Mouse (Mus musculus) small intestine, adult 2 months (tissue): Measurements from ENCODE around the gene Kmo. TPM values are rescaled to one million over a fixed set of nuclear protein-coding genes. Genes with fewer than 3 reads are reported as not detected.

ENCODE experiments used
- H3K27ac ChIP-seq: fragments of 200-500 bp; 2 replicates; pipeline ENCODE4 v1.5.1; 2012; ENCODE audit warnings: low read depth, low read length, control low read depth, inconsistent platforms; ENCODE audit not compliant: insufficient read depth
- H3K27me3 ChIP-seq: fragments of 200-500 bp; 2 replicates; pipeline ENCODE4 v1.6.1; 2012; ENCODE audit warnings: mild to moderate bottlenecking, moderate library complexity, low read length, inconsistent platforms; ENCODE audit not compliant: control insufficient read depth, insufficient read depth
- H3K36me3 ChIP-seq: fragments of 200-500 bp; 2 replicates; pipeline ENCODE4 v1.6.1; 2012; ENCODE audit warnings: mild to moderate bottlenecking, low read length, control low read depth, inconsistent platforms; ENCODE audit not compliant: control insufficient read depth, insufficient read depth
- H3K4me1 ChIP-seq: fragments of 200-500 bp; 2 replicates; pipeline ENCODE4 v1.6.1; 2012; ENCODE audit warnings: low read length, inconsistent platforms, mixed read lengths; ENCODE audit not compliant: control insufficient read depth, insufficient read depth, insufficient read length
- H3K4me3 ChIP-seq: fragments of 200-500 bp; 2 replicates; pipeline ENCODE4 v1.5.1; 2012; ENCODE audit warnings: low read depth, mild to moderate bottlenecking, control low read depth, inconsistent platforms, low read length, moderate library complexity
- CTCF ChIP-seq: fragments of 200-500 bp; IDR thresholded peaks from 2 replicates; pipeline ENCODE4 v1.5.1; 2012; ENCODE audit warnings: low read depth, mild to moderate bottlenecking, control low read depth, inconsistent platforms, low read length, moderate library complexity, mixed read lengths; ENCODE audit not compliant: insufficient replicate concordance, insufficient read length; ENCODE audit errors: extremely low read depth
- POLR2A ChIP-seq: fragments of 200-500 bp; IDR thresholded peaks from 2 replicates; pipeline ENCODE4 v1.6.1; 2012; ENCODE audit warnings: low read depth, mild to moderate bottlenecking, control low read depth, inconsistent platforms, low read length, moderate library complexity
- WGBS: fragments of 180-500 bp; shearing (Covaris S2); methylation state at CpG from one replicate; pipeline ENCODE4 v1.1.7; 2018; 5-methylcytosine and 5-hydroxymethylcytosine counted together
- polyA plus RNA-seq: library from polyadenylated mRNA; depleted of rRNA; stranded (reverse); fragments of >200 nt; gene quantifications from 2 replicates; pipeline ENCODE4 v1.2.3, GENCODE M21; 2012

The Kmo gene
- polyA plus RNA-seq, 1 experiment, result 0.41 TPM

DNA sequence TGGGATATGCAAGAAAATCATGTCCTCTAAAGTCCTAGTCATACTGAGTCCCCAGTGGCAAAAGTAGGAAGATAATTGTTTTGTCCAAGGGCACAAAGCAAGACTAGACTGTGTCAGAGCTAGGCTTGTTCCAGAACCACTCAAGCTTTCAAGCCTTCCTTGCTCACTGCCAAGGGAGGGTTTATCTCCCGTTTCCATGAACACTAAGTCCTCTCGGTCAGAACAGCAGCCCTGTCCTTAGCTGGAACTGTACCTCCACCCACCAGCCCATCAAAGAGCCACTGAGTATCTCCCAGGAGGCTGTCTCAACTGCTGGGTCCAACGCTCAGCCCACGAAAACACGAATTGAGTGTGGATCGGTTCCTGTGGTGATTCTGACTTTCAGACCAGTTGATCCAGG lies 54.9 kb downstream of the Kmo start:
- no peaks in the 10 kb centered on the region for H3K4me1 ChIP-seq
- WGBS, result 83% methylated on average over 6 of the region's 6 CpGs
- no peaks in the 10 kb centered on the region for H3K36me3 ChIP-seq
- TF ChIP-seq CTCF (no peak), POLR2A (no peak)
- no peak overlapping the region for H3K27ac ChIP-seq
- H3K27me3 ChIP-seq, result no peaks in the 10 kb centered on the region
- H3K4me3 ChIP-seq, result no peak overlapping the region

GRCm38 (mm10) chr1:175677459-175677858 lies 57.3 kb downstream of the Kmo start:
- no peaks in the 10 kb centered on the region for H3K4me1 ChIP-seq
- TF ChIP-seq POLR2A (no peak), CTCF (no peak)
- no peak overlapping the region for H3K27ac ChIP-seq
- H3K4me3 ChIP-seq, result no peak overlapping the region
- WGBS, result 41% methylated on average over 6 of the region's 6 CpGs
- no peaks in the 10 kb centered on the region for H3K36me3 ChIP-seq
- H3K27me3 ChIP-seq, result no peaks in the 10 kb centered on the region

DNA sequence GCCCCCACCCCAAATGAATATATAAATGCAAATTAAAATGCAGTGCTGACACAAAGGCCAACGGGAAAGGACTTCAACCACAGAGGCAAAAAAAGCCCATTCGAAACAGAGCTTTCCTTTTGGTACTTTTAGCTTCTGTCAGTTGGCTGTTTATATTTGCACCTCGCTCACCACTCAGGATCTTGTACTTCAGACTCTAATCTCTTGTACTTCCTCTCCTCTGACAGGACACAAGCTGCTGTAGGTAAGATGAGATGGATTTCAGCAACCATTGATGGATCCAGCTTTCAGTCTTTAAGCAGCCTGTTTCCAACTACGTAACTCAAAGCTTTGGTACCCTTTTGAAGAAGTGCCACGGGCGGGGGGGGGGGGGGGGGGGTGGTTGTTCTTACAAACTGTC lies 60.8 kb downstream of the Kmo start:
- H3K27ac ChIP-seq, result no peak overlapping the region
- no peaks in the 10 kb centered on the region for H3K4me1 ChIP-seq
- no peaks in the 10 kb centered on the region for H3K36me3 ChIP-seq
- H3K4me3 ChIP-seq, result no peak overlapping the region
- TF ChIP-seq POLR2A (no peak), CTCF (no peak)
- H3K27me3 ChIP-seq, result no peaks in the 10 kb centered on the region
- WGBS, result 83% methylated on average over 6 of the region's 6 CpGs

DNA sequence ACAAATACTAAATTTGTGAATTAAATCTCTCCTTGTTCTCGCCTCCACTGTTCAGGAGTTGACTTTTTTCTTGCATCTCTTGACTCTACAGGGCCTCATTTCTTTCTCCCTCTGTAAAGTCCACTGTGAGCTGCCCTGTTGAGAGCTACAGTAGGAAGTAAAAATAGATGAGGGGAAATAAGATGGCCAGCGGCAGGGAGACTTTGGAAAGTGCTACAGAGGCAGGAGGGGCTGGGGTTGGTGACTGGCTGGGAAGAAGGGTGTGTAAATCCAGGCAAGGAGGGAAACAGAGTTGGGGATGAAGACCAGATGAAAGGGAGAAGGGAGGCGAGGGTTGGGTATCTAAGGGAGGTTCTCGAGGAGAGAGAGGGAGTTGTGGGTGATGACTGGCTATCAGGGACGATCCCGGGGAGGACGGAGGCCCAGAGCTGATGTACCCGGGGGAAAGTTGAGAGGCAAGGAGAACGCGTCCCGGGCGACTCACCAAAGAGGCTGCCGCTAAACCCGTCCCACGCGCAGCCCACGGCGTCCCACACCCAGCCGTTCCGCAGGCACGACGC lies 71.6 kb downstream of the Kmo start:
- H3K27ac ChIP-seq, result peak overlapping the region; percentile 13; the same call in 1 of the 2 replicates
- 2% methylated on average over 22 of the region's 22 CpGs for WGBS
- peak overlapping the region; percentile 90 for H3K4me3 ChIP-seq
- H3K36me3 ChIP-seq, result peaks cover 8% of the 10 kb centered on the region; the same call in 1 of the 2 replicates
- no peaks in the 10 kb centered on the region for H3K27me3 ChIP-seq
- H3K4me1 ChIP-seq, result no peaks in the 10 kb centered on the region; the same call in 1 of the 2 replicates
- TF ChIP-seq POLR2A, result no peak
- no peak for TF ChIP-seq CTCF

DNA sequence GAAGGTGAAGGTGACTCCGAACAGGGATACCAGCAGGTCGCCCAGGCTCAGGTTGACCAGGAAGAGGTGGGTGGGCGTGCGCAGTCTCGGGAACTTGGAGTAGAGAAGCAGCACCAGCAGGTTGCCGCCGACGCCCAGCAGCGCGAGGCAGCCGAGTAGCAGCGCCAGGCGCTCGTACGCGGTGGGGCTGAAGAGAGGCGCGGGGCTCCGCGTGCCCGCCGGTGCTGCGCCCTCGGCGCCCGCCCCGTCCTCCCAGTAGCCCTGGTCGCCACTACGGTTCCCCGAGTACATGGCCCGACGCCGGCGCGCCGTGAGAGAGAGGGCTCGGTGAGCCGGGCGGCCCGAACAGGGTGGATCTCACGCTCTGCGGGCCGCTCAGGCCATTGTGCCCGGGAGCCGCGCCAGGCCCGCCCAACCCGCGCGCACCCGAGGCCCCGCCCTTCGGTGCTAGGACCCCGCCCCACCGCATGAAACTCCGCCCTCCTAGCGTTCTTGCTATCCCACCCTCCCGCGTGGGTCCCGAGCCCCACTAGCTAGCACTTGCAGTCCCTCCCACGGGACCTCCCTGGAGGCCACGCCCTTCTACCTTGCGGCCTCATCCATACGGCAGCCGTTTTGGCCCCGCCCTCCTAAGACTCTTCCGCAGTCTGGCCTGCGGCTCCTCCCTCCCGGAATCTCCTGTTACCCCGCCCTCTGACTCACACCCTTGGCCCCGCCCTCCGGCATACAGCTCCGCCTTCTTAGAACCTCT lies 72.2 kb downstream of the Kmo start, which contains the start of the genes Opn3 and Chml:
Gene Opn3, minus strand, starts transcription at position 531 of the 751 bp plus-strand sequence.
Gene Chml, minus strand, starts transcription at position 656 of the 751 bp plus-strand sequence.
- TF ChIP-seq CTCF (no peak), POLR2A (peak; percentile 88)
- Histone ChIP-seq H3K36me3 (peaks cover 8% of the 10 kb centered on the region; the same call in 1 of the 2 replicates), H3K4me1 (no peaks in the 10 kb centered on the region; the same call in 1 of the 2 replicates), H3K27me3 (no peaks in the 10 kb centered on the region), H3K27ac (peak within 1 kb of the TSS; percentile 13), H3K4me3 (peak within 1 kb of the TSS; percentile 90)
- WGBS, result under 1% methylated on average over 72 of the region's 73 CpGs

DNA sequence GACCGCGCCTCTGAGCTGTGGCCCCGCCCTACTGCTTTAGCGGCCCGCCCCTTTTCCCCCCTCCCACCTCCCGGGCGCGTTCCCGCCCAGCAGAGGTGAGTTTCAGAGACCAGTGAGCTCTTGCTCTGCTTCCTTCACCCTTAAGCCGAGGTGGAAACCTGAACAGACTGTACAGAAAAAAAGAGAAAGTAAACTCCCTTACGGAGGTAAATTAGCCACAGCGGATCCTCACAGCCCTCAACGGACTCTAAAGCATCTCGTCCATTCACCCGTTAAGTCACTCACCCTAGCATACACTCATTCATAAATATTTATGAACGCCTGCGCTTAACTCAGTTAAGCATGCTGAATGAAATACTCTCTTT lies 72.8 kb downstream of the Kmo start:
- Histone ChIP-seq H3K27me3 (no peaks in the 10 kb centered on the region), H3K4me1 (no peaks in the 10 kb centered on the region; the same call in 1 of the 2 replicates)
- under 1% methylated on average over 17 of the region's 17 CpGs for WGBS

DNA sequence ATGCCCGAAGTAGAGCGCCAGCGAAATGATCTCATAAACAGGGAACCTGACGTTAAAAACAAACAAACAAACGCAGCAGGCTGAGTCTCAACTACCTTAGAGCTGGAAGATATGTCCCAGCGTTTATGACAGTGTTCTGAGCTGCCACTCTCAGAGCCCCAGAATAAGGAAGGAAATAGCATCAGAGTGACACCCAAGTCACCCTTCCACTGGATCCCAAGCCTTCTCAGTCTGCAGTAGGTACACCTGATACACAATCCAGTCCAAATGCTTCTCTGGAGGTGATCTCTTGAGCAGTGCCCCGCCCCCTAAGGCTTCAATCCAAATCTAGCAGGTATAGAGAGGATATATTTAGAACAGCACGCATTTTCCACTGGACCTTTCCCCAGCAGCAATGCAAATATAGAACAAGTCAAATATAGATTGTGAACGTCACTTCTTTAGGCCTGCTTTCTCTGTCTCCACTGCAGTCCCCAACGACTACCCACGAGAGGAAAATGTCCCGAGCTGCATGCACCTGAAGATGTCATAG lies 73.3 kb downstream of the Kmo start:
- no peak overlapping the region for H3K27ac ChIP-seq
- no peaks in the 10 kb centered on the region; the same call in 1 of the 2 replicates for H3K36me3 ChIP-seq
- TF ChIP-seq POLR2A (no peak), CTCF (no peak)
- H3K27me3 ChIP-seq, result no peaks in the 10 kb centered on the region
- 19% methylated on average over 12 of the region's 12 CpGs for WGBS
- H3K4me1 ChIP-seq, result no peaks in the 10 kb centered on the region; the same call in 1 of the 2 replicates
- no peak overlapping the region for H3K4me3 ChIP-seq

More for the DNA sequence above, 72.8 kb downstream of the Kmo start:
- peak overlapping the region; percentile 58 for H3K4me3 ChIP-seq
- TF ChIP-seq CTCF (no peak), POLR2A (no peak)
- H3K27ac ChIP-seq, result no peak overlapping the region
- H3K36me3 ChIP-seq, result peaks cover 3% of the 10 kb centered on the region; the same call in 1 of the 2 replicates
